Mouse (Mus musculus) testis, adult 2 months (tissue): Measurements from ENCODE around the gene Lmo2.

Source experiments
- CTCF ChIP-seq: fragments of 200-500 bp; IDR thresholded peaks from 2 replicates; pipeline ENCODE4 v1.5.1; 2012; ENCODE audit warnings: low read depth, mild to moderate bottlenecking, inconsistent platforms, low read length, moderate library complexity; ENCODE audit not compliant: control insufficient read depth, insufficient read depth, insufficient replicate concordance
- POLR2A ChIP-seq: fragments of 200-500 bp; IDR thresholded peaks from 2 replicates; pipeline ENCODE4 v1.6.1; 2012; ENCODE audit warnings: low read depth, mild to moderate bottlenecking, inconsistent platforms, low read length, moderate library complexity; ENCODE audit not compliant: control insufficient read depth

DNA sequence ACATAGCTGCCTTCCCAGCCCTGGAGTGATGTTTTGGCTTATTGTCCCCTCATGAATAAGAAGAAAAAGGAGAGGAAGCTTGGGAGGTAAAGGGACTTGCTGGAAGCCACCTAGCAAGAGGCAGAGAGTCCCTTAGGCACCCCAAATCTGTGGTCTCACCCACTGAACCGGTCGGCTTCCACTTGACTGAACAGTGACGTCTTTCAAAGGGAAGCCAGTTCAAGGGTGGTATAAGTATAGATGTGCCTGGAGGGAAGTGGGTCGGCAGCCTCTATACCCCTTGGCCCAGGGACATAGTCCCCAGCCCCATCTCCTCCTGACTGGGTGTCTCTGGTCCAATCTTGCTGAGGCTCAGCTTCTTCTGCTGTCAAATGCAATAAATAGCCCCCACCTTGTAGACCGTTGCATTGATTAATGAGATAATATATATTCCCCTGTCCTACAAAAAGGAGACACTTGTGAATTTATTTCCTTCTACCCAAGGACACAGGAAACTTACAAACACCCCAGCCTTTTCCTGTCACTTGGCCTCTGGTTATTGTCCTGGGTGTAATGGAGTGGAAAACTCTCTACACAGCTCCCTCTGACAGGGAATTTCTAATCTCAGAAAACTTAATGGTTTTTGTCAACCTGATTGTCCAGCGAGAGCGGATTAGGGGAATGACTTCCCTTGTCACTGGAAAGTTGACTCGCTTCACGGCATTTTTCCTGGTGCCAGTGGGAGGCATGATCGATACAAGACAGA, 21.9 kb upstream of the Lmo2 start:
- no peak for TF ChIP-seq CTCF
- no peak for TF ChIP-seq POLR2A
